In genomic region chr15:11004646-11005045, GRCm38 (mm10) we compare ENCODE assay signal across 48 mouse cellular contexts. TPM values are rescaled to one million over a fixed set of nuclear protein-coding genes. Genes with fewer than 3 reads are reported as not detected.
"Had no signal": no experiment of that assay in that cellular context is flagged by ENCODE, and none has a peak within 500 bp of the region (broad histone marks: within the 10 kb centered on the region; RNA-seq: fewer than 3 reads in every experiment).

No protein-coding gene starts in this region.

- H3K9me3 ChIP-seq: heart, embryonic 13.5 days; heart, embryonic 15.5 days; hindbrain, embryonic 10.5 days; hindbrain, embryonic 12.5 days; hindbrain, embryonic 13.5 days; hindbrain, embryonic 15.5 days; intestine, embryonic 15.5 days; kidney, embryonic 15.5 days had no signal

- H3K27ac ChIP-seq: heart, embryonic 13.5 days; heart, embryonic 15.5 days; hindbrain, embryonic 10.5 days; hindbrain, embryonic 12.5 days; hindbrain, embryonic 13.5 days; hindbrain, embryonic 14.5 days; hindbrain, embryonic 15.5 days; hindbrain, postnatal 0 days; intestine, embryonic 15.5 days; kidney, embryonic 15.5 days; kidney, postnatal 0 days; layer of hippocampus, adult 2 months; left cerebral cortex, adult 2 months had no signal

- H3K36me3 ChIP-seq: heart, embryonic 13.5 days; heart, embryonic 15.5 days; hindbrain, embryonic 10.5 days; hindbrain, embryonic 12.5 days; hindbrain, embryonic 13.5 days; hindbrain, embryonic 15.5 days; intestine, embryonic 15.5 days; kidney, embryonic 15.5 days had no signal

- H3K4me1 ChIP-seq: heart, embryonic 13.5 days; heart, embryonic 15.5 days; hindbrain, embryonic 10.5 days; hindbrain, embryonic 12.5 days; hindbrain, embryonic 13.5 days; hindbrain, embryonic 15.5 days; intestine, embryonic 15.5 days; kidney, embryonic 15.5 days had no signal

- H3K27me3 ChIP-seq: heart, embryonic 15.5 days; hindbrain, embryonic 12.5 days; hindbrain, embryonic 13.5 days; hindbrain, embryonic 15.5 days; intestine, embryonic 15.5 days; kidney, embryonic 15.5 days had no signal

- DNase-seq: heart, postnatal 10 days; heart, postnatal 14 days; heart, postnatal 36 days; heart, postnatal 4 days; kidney, adult 11 months; kidney, adult 18-20 months; kidney, adult 2 months; kidney, adult 8-10 months; kidney, adult 9 months; kidney, postnatal 10 days; kidney, postnatal 14 days; kidney, postnatal 25 days; kidney, postnatal 36 days; kidney, postnatal 4 days; layer of hippocampus, adult 9-11 months; layer of hippocampus, postnatal 36 days had no signal

- H3K4me2 ChIP-seq: heart, embryonic 11.5 days; heart, embryonic 13.5 days; heart, embryonic 15.5 days; hindbrain, embryonic 12.5 days; hindbrain, embryonic 13.5 days; hindbrain, embryonic 14.5 days; hindbrain, embryonic 15.5 days; intestine, embryonic 15.5 days; kidney, embryonic 15.5 days had no signal

- H3K4me3 ChIP-seq: heart, embryonic 13.5 days; heart, embryonic 15.5 days; hindbrain, embryonic 10.5 days; hindbrain, embryonic 12.5 days; hindbrain, embryonic 13.5 days; hindbrain, embryonic 15.5 days; intestine, embryonic 15.5 days; kidney, embryonic 15.5 days; layer of hippocampus, adult 2 months; left cerebral cortex, adult 2 months had no signal

- ATAC-seq: hindbrain, embryonic 16.5 days; hindbrain, postnatal 0 days; inflammation-experienced regulatory T-cells, adult 6 months; intestine, embryonic 15.5 days; intestine, embryonic 16.5 days; intestine, postnatal 0 days had no signal

- H3K9ac ChIP-seq: heart, embryonic 13.5 days; heart, embryonic 15.5 days; hindbrain, embryonic 12.5 days; hindbrain, embryonic 13.5 days; hindbrain, embryonic 14.5 days; hindbrain, embryonic 15.5 days; intestine, embryonic 15.5 days; kidney, embryonic 15.5 days had no signal

RNA-seq across cellular contexts. Expression of gene Slc45a2, which starts 4.1 kb away (rescaled TPM):
- total RNA-seq: heart, postnatal 10 days; heart, postnatal 14 days; heart, postnatal 25 days; heart, postnatal 36 days; hematopoietic stem cell, adult 5-6 weeks; hindbrain, postnatal 0 days; layer of hippocampus, adult 18-20 months; layer of hippocampus, adult 2 months; layer of hippocampus, adult 8-10 months; layer of hippocampus, postnatal 10 days; layer of hippocampus, postnatal 14 days; layer of hippocampus, postnatal 25 days; layer of hippocampus, postnatal 36 days; left cerebral cortex, adult 8-10 months had no signal
- polyA plus RNA-seq: heart, embryonic 13.5 days; heart, embryonic 14.5 days; heart, embryonic 16.5 days; inflammation-experienced regulatory T-cells, adult 6 months; intestine, embryonic 14.5 days; intestine, embryonic 15.5 days; intestine, embryonic 16.5 days; intestine, postnatal 0 days; kidney, embryonic 14.5 days; large intestine, adult 2 months had no signal

RNA-seq across cellular contexts. Expression of gene Rxfp3, which starts 33.1 kb away (rescaled TPM):
- total RNA-seq: hematopoietic stem cell, adult 5-6 weeks had no signal
- polyA plus RNA-seq: heart, embryonic 11.5 days; intestine, embryonic 14.5 days; intestine, embryonic 16.5 days; kidney, adult 2 months; large intestine, adult 2 months had no signal

RNA-seq across cellular contexts. Expression of gene C1qtnf3, which starts 52.5 kb away (rescaled TPM):
- total RNA-seq: hematopoietic stem cell, adult 5-6 weeks; layer of hippocampus, adult 18-20 months; layer of hippocampus, adult 2 months; layer of hippocampus, postnatal 25 days; layer of hippocampus, postnatal 36 days; left cerebral cortex, adult 18-20 months had no signal

RNA-seq across cellular contexts. Expression of gene Adamts12, which starts 59.9 kb away (rescaled TPM):
- polyA plus RNA-seq: inflammation-experienced regulatory T-cells, adult 6 months had no signal
